Mouse (Mus musculus) heart, adult 2 months (tissue): ENCODE measurements around the gene Man2b2. TPM values are rescaled to one million over a fixed set of nuclear protein-coding genes. Genes with fewer than 3 reads are reported as not detected.

Source experiments
- DNase-seq, 2 experiments: peaks; one replicate each; pipeline ENCODE4 v3.0.0; 2021
- H3K27ac ChIP-seq: fragments of 200-600 bp; 2 replicates; pipeline ENCODE4 v1.8.1; 2022
- H3K27me3 ChIP-seq: fragments of 200-500 bp; 2 replicates; pipeline ENCODE4 v1.6.1; 2012; ENCODE audit warnings: mild to moderate bottlenecking, low read length, inconsistent platforms, mixed read lengths; ENCODE audit not compliant: control insufficient read depth, insufficient read depth
- H3K36me3 ChIP-seq: fragments of 200-500 bp; 2 replicates; pipeline ENCODE4 v1.6.1; 2012; ENCODE audit warnings: low read length, inconsistent platforms; ENCODE audit not compliant: control insufficient read depth, insufficient read depth
- H3K4me1 ChIP-seq: fragments of 200-500 bp; 2 replicates; pipeline ENCODE4 v1.6.1; 2011; ENCODE audit warnings: low read length; ENCODE audit not compliant: control insufficient read depth, insufficient read depth
- H3K4me3 ChIP-seq: fragments of 200-600 bp; 2 replicates; pipeline ENCODE4 v1.8.1; 2022
- H3K79me2 ChIP-seq: fragments of 200-500 bp; replicated peaks from 2 replicates; pipeline ENCODE4 v1.6.1; 2012; ENCODE audit warnings: mild to moderate bottlenecking, inconsistent platforms, low read length, moderate library complexity, mixed read lengths; ENCODE audit not compliant: control insufficient read depth, insufficient read depth
- H3K9ac ChIP-seq: fragments of 200-500 bp; 2 replicates; pipeline ENCODE4 v1.6.1; 2012; ENCODE audit warnings: low read depth, mild to moderate bottlenecking, control low read depth, inconsistent platforms, low read length, mixed read lengths
- CTCF ChIP-seq: fragments of 200-600 bp; IDR thresholded peaks from 2 replicates; pipeline ENCODE4 v1.8.1; 2022; ENCODE audit warnings: antibody characterized with exemption, mild to moderate bottlenecking, moderate library complexity
- EP300 ChIP-seq: fragments of 200-500 bp; IDR thresholded peaks from 2 replicates; pipeline ENCODE4 v1.6.1; 2011; ENCODE audit warnings: low read depth, low read length, control low read depth; ENCODE audit not compliant: insufficient read depth
- POLR2A ChIP-seq: fragments of 200-500 bp; IDR thresholded peaks from 2 replicates; pipeline ENCODE4 v1.6.1; 2011; ENCODE audit warnings: mild to moderate bottlenecking, low read depth, low read length, control low read depth; ENCODE audit not compliant: insufficient read depth
- WGBS: fragments of 180-500 bp; shearing (Covaris S2); methylation state at CpG from one replicate; pipeline ENCODE4 v1.1.7; 2018; 5-methylcytosine and 5-hydroxymethylcytosine counted together
- intact Hi-C: fragments of 180-260 bp; cut with DNase I; formaldehyde crosslinking; loops from one replicate; pipeline ENCODE4 v1.15.1; 2025
- polyA plus RNA-seq: library from polyadenylated mRNA; depleted of rRNA; stranded (reverse); fragments of >200 nt; gene quantifications from 2 replicates; pipeline ENCODE4 v1.2.3, GENCODE M21; 2012
- total RNA-seq, 2 experiments: library from RNA; stranded (reverse); gene quantifications; 2 replicates each; pipeline ENCODE4 v1.2.3; 2021

Man2b2 gene
- total and polyA plus RNA-seq, 3 experiments: 20.3 to 32.1 (median 20.6) TPM

DNA sequence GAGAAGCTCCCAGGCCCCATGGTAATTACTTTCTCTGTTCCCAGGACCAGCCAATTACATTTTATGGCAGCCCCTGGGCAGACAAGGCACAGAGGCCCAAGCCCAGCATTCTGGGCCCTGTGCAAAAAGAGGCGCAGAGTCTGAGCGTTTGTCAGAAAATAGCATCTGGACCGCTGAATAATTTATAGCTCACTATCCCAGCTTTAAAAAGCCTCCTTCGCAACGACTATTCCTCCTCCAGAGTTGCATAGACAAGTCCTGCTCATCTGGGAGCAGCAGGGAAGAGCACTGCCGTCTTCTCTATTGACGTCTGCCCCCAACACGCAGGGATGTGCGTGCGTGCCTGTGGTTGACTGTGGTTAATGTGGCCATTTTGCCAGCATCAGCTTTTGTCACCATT lies 14.0 kb upstream of the Man2b2 start:
- Histone ChIP-seq H3K4me3 (no peak overlapping the region), H3K4me1 (no peaks in the 10 kb centered on the region), H3K9ac (no peak overlapping the region), H3K27ac (no peak overlapping the region), H3K36me3 (no peaks in the 10 kb centered on the region), H3K27me3 (no peaks in the 10 kb centered on the region), H3K79me2 (no peaks in the 10 kb centered on the region)
- TF ChIP-seq EP300 (no peak), POLR2A (no peak), CTCF (no peak)
- no peak for DNase-seq
- WGBS: 87% methylated on average over 10 of the region's 10 CpGs
- intact Hi-C loops: no loop called here

DNA sequence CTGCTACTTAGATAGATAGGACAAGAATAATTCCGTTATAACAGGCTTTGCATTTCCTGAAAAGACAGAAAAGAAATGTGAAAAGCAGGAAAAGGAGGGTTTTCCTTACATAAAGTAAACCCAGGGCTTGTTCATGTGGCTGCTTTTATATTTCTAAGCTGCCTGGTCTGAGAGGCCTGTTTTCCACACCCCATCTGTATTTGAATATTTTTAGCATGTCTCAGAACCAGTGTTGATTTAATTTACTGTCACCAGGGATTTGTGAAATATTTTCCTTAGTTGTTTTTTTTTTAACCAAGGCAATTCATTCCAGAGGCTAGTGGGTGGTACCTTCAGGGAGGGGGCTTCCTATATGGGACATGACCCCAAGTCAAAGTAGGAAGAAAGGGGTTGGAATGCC lies 11.2 kb upstream of the Man2b2 start:
- Histone ChIP-seq H3K79me2 (no peaks in the 10 kb centered on the region), H3K9ac (no peak overlapping the region), H3K36me3 (no peaks in the 10 kb centered on the region), H3K4me1 (no peaks in the 10 kb centered on the region), H3K4me3 (no peak overlapping the region), H3K27me3 (no peaks in the 10 kb centered on the region), H3K27ac (no peak overlapping the region)
- no peak for TF ChIP-seq POLR2A
- no peak for TF ChIP-seq CTCF
- TF ChIP-seq EP300: no peak
- no peak for DNase-seq
- 28% methylated on average over 1 of the region's 1 CpGs for WGBS
- intact Hi-C loops: no loop called here

DNA sequence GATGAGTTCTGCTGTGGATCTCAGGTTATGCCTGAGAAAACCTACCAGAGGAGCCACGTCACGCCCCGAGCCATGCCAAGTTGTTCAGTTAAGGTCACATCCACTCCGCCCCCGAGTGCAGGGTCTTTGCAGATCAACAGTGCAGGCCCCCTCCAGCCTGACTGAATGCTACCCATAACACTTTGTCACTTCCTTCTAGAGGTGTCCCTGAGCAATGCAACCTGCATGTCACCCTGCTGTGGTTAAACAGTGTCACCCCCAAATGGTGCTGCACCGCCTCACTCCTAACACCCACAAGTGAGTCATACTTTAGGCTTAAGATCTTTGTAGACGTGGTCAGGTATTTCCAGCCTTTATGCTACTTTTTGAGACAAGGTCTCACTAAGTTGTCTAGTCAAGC lies 9.6 kb upstream of the Man2b2 start:
- DNase-seq: no peak
- Histone ChIP-seq H3K36me3 (no peaks in the 10 kb centered on the region), H3K9ac (no peak overlapping the region), H3K4me1 (no peaks in the 10 kb centered on the region), H3K27ac (no peak overlapping the region), H3K4me3 (no peak overlapping the region), H3K79me2 (no peaks in the 10 kb centered on the region), H3K27me3 (no peaks in the 10 kb centered on the region)
- WGBS: 74% methylated on average over 7 of the region's 7 CpGs
- no peak for TF ChIP-seq EP300
- TF ChIP-seq POLR2A: no peak
- no peak for TF ChIP-seq CTCF
- intact Hi-C loops: no loop called here

DNA sequence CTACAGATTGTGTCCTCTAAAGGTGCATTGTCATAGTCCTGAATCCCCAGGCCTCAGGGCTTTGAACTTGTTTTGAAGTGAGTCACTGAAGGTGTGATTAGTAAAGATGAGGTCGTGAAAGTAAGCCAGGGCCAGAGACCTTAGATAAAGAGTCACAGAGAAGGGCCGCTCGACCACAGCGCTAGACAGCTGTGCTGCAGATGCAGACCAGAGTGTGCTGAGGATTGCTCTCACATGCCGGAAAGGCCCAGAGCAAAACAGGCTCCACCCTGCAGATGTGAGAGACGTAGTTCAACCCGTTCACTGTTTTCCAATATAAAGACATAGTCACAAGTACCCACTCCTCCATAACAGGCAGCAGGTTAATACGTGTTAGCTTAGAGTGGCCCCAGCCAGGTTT lies 9.1 kb upstream of the Man2b2 start:
- 47% methylated on average over 8 of the region's 8 CpGs for WGBS
- intact Hi-C loops: loop anchor here (5.0 kb wide), 1 partner anchor 163 kb away; no protein-coding TSS in a partner anchor

DNA sequence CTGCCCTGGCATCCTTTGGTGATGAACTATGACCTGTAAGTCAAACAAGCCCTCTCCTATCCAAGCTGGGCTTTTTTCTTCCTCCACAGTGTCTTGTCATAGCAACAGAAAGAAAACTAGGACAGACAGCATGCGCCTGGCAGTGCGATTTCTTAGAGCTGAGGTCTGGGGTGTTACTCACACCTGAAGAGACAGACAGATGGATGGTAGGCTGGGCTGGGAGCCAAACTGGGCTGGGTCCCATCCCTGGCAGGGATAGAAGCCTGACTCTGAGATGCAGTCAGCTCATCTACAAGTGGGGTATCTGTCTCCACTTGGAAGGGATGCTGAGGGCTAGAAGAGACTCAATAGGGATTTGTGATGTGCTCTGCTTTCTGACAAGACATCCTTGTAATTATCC lies 8.6 kb upstream of the Man2b2 start:
- no peak for DNase-seq
- intact Hi-C loops: loop anchor here (5.0 kb wide), 1 partner anchor 163 kb away; no protein-coding TSS in a partner anchor
- WGBS: 84% methylated on average over 2 of the region's 2 CpGs
- no peak overlapping the region for H3K9ac ChIP-seq
- H3K4me1 ChIP-seq: no peaks in the 10 kb centered on the region
- no peaks in the 10 kb centered on the region for H3K27me3 ChIP-seq
- no peaks in the 10 kb centered on the region for H3K36me3 ChIP-seq
- TF ChIP-seq POLR2A (no peak), EP300 (no peak), CTCF (no peak)
- H3K79me2 ChIP-seq: no peaks in the 10 kb centered on the region
- no peak overlapping the region for H3K4me3 ChIP-seq
- H3K27ac ChIP-seq: no peak overlapping the region

More for the DNA sequence above, 9.1 kb upstream of the Man2b2 start:
- TF ChIP-seq EP300: no peak
- no peak for TF ChIP-seq CTCF
- TF ChIP-seq POLR2A: no peak
- no peaks in the 10 kb centered on the region for H3K79me2 ChIP-seq
- no peak overlapping the region for H3K4me3 ChIP-seq
- H3K4me1 ChIP-seq: no peaks in the 10 kb centered on the region
- no peak overlapping the region for H3K9ac ChIP-seq
- H3K36me3 ChIP-seq: no peaks in the 10 kb centered on the region
- DNase-seq: no peak
- no peak overlapping the region for H3K27ac ChIP-seq
- no peaks in the 10 kb centered on the region for H3K27me3 ChIP-seq

DNA sequence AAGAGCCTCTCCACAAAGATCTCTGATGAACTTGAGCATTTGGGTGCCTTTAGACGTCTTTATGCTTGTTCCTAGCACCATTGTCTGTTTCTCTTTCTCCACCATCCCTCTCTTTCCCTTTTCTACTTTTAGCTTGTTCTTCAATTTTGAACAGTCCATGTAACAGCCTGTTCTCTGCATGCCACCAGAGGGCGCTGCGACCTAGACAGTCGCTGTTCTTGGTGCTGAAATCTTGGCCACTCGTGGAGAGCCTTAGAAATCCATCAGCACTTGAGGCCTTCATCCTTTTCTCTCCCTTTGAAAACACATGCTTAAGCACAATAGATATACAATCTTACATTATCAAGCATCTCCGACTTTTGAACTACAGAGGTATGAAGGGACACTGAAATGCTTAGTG lies 5.5 kb upstream of the Man2b2 start:
- Histone ChIP-seq H3K36me3 (no peaks in the 10 kb centered on the region), H3K4me3 (no peak overlapping the region), H3K27ac (no peak overlapping the region), H3K27me3 (no peaks in the 10 kb centered on the region), H3K9ac (no peak overlapping the region), H3K4me1 (no peaks in the 10 kb centered on the region), H3K79me2 (no peaks in the 10 kb centered on the region)
- peak; percentile 49 to 75 for DNase-seq
- TF ChIP-seq CTCF (peak; percentile 97), POLR2A (no peak), EP300 (peak; percentile 47; the same call in 1 of the 2 replicates)
- intact Hi-C loops: loop anchor here (1.0 to 5.0 kb wide), 2 partner anchors 84 to 166 kb away; no protein-coding TSS in a partner anchor
- WGBS: 2% methylated on average over 6 of the region's 6 CpGs
